Mouse (Mus musculus) liver, postnatal 0 days (tissue): ENCODE measurements around the gene Aicda. TPM values are rescaled to one million over a fixed set of nuclear protein-coding genes. Genes with fewer than 3 reads are reported as not detected.

Experiments used
- ATAC-seq: fragments of 200-750 bp; cut with Nextera tagmentation; 2 replicates; pipeline ENCODE4 v1.8.0; 2017; ENCODE audit warnings: mild to moderate bottlenecking, moderate library complexity
- DNase-seq: peaks from one replicate; pipeline ENCODE4 v3.0.0-alpha.2; 2016
- H3K27ac ChIP-seq: fragments of 300-500 bp; sonication (generic); 2 replicates; pipeline ENCODE4 v1.5.1; 2014; ENCODE audit warnings: antibody characterized with exemption, moderate library complexity, mild to moderate bottlenecking, low read depth
- H3K27me3 ChIP-seq: fragments of 300-500 bp; sonication (generic); 2 replicates; pipeline ENCODE4 v1.6.1; 2014; ENCODE audit warnings: low read length, control low read depth, mixed read lengths; ENCODE audit not compliant: insufficient read depth
- H3K36me3 ChIP-seq: fragments of 300-500 bp; sonication (generic); replicated peaks from 2 replicates; pipeline ENCODE4 v1.6.1; 2014; ENCODE audit warnings: mild to moderate bottlenecking, control low read depth, low read length, moderate library complexity, mixed read lengths; ENCODE audit not compliant: insufficient read depth
- H3K4me1 ChIP-seq: fragments of 300-500 bp; sonication (generic); 2 replicates; pipeline ENCODE4 v1.6.1; 2014; ENCODE audit warnings: antibody characterized with exemption, mild to moderate bottlenecking, control low read depth; ENCODE audit not compliant: insufficient read depth
- H3K4me2 ChIP-seq: fragments of 300-500 bp; sonication (generic); 2 replicates; pipeline ENCODE4 v1.6.1; 2014; ENCODE audit warnings: low read depth, mild to moderate bottlenecking, low read length, moderate library complexity, mixed read lengths
- H3K4me3 ChIP-seq: fragments of 300-500 bp; sonication (generic); 2 replicates; pipeline ENCODE4 v1.5.1; 2014; ENCODE audit warnings: low read depth, low read length
- H3K9ac ChIP-seq: fragments of 300-500 bp; sonication (generic); replicated peaks from 2 replicates; pipeline ENCODE4 v1.6.1; 2014; ENCODE audit warnings: mild to moderate bottlenecking, moderate library complexity
- H3K9me3 ChIP-seq: fragments of 300-500 bp; sonication (generic); 2 replicates; pipeline ENCODE4 v1.6.1; 2016; ENCODE audit warnings: mild to moderate bottlenecking, control low read depth, low read length, mixed read lengths
- CTCF ChIP-seq: sonication (generic); IDR thresholded peaks from 2 replicates; pipeline ENCODE4 v1.5.1; 2016; ENCODE audit warnings: antibody characterized with exemption, low read depth
- EP300 ChIP-seq: IDR thresholded peaks from 2 replicates; pipeline ENCODE4 v1.6.1; 2016; ENCODE audit warnings: antibody characterized with exemption, low read depth, mild to moderate bottlenecking
- WGBS: fragments of 180-500 bp; shearing (Covaris S2); extraction: QIAGEN DNeasy Blood & Tissue Kit; methylation state at CpG from one replicate; pipeline ENCODE4 v1.1.7; 2014; ENCODE audit not compliant: insufficient replicate concordance; 5-methylcytosine and 5-hydroxymethylcytosine counted together
- polyA plus RNA-seq: library from polyadenylated mRNA; unstranded; fragments of >200 nt; fragmentation: Nextera tagmentation; extraction: Ambion mirVana; gene quantifications from 2 replicates; pipeline ENCODE4 v1.2.1, GENCODE M21; 2015

Gene Aicda
- polyA plus RNA-seq, 1 experiment from 2014 or later = not detected

- TF ChIP-seq CTCF = no peak
- no peak for TF ChIP-seq EP300
- DNase-seq = no peak
- Histone ChIP-seq H3K27ac (no peak overlapping the region), H3K4me1 (no peaks in the 10 kb centered on the region; the same call in 1 of the 2 replicates), H3K27me3 (peaks cover 14% of the 10 kb centered on the region; the same call in 1 of the 2 replicates), H3K9me3 (no peaks in the 10 kb centered on the region), H3K9ac (no peak overlapping the region), H3K4me3 (no peak overlapping the region), H3K4me2 (no peak overlapping the region), H3K36me3 (no peaks in the 10 kb centered on the region)
- ATAC-seq = peak; percentile 13; the same call in 1 of the 2 replicates
- 74% methylated on average over 20 of the region's 20 CpGs for WGBS
These were observed 7.4 kb downstream of the Aicda start for GRCm38 (mm10) chr6:122561005-122561404.

DNA sequence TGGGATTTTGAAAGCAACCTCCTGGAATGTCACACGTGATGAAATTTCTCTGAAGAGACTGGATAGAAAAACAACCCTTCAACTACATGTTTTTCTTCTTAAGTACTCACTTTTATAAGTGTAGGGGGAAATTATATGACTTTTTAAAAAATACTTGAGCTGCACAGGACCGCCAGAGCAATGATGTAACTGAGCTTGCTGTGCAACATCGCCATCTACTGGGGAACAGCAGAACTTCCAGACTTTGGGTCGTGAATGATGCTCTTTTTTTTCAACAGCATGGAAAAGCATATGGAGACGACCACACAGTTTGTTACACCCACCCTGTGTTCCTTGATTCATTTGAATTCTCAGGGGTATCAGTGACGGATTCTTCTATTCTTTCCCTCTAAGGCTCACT lies 8.9 kb downstream of the Aicda start:
- no peak for ATAC-seq

DNA sequence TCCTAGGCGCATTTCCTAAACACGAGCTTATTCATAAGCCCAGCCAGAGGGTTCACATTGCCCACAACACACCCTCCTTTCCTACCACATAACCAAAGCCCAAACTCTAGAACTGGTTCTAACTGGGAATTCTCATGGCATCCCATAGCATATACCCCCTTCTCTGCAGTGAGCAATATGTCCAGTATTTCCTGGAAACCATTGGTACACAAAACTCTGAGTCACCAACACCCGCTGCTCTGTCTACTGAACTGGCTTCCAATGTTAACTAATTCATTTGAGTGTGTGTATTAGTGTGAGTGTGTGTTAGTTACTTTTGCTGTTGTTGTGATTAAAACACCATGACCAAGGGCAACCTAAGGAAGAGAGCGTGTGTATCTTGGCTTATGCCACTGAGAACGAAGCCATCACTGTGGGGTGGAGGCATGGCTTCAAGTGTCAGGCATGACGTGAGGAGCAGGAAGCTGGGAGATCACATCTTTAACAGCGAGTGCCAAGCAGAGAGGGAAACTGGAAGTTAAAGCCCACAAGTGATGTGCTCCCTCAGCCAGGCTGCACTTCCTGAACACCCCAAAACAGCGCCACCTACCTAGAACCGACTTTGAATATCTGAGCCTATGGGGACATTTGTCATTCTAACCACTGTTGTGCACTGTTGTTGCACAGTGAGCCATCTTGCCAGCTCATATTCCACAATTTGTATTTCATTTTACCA lies 11.6 kb downstream of the Aicda start:
- WGBS = 75% methylated on average over 9 of the region's 9 CpGs
- H3K27me3 ChIP-seq = peaks cover 14% of the 10 kb centered on the region; the same call in 1 of the 2 replicates
- ATAC-seq = no peak
- H3K9me3 ChIP-seq = no peaks in the 10 kb centered on the region
- H3K4me3 ChIP-seq = no peak overlapping the region
- H3K36me3 ChIP-seq = no peaks in the 10 kb centered on the region
- TF ChIP-seq EP300 = no peak
- TF ChIP-seq CTCF = peak; percentile 22; the same call in 1 of the 2 replicates
- H3K27ac ChIP-seq = no peak overlapping the region; the same call in 1 of the 2 replicates
- no peak for DNase-seq
- no peak overlapping the region for H3K4me2 ChIP-seq
- no peaks in the 10 kb centered on the region for H3K4me1 ChIP-seq
- H3K9ac ChIP-seq = no peak overlapping the region

More for the DNA sequence above, 8.9 kb downstream of the Aicda start:
- TF ChIP-seq EP300 (no peak), CTCF (peak; percentile 89)
- Histone ChIP-seq H3K9me3 (no peaks in the 10 kb centered on the region), H3K4me3 (no peak overlapping the region), H3K9ac (no peak overlapping the region), H3K27ac (no peak overlapping the region), H3K4me2 (no peak overlapping the region), H3K36me3 (no peaks in the 10 kb centered on the region), H3K4me1 (no peaks in the 10 kb centered on the region; the same call in 1 of the 2 replicates), H3K27me3 (peaks cover 14% of the 10 kb centered on the region; the same call in 1 of the 2 replicates)
- 1% methylated on average over 6 of the region's 6 CpGs for WGBS
- DNase-seq = peak; percentile 58

DNA sequence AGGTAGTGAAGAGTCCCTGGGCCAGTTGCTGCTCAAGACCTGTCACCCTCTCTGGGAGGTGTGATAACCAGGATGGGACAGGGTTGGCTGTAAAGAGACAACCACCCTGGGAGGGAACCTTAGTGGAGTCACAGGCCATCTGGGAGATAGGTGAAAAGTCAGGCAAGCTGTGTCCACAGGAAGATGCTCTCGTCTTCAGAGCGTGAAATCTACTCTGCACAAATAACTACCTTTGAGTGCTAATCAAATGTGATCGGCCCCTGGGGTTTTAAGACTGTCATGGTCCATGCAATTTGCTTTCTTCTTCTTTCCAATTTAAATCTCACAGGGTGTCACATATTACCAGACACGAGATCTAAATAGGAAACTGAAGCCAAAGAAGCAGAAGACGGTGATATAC lies 15.5 kb downstream of the Aicda start:
- 0 out of 2 replicates have a peak, but pooled peaks cover 5% of the 10 kb centered on the region for H3K27me3 ChIP-seq
- no peaks in the 10 kb centered on the region for H3K9me3 ChIP-seq
- no peak overlapping the region for H3K4me2 ChIP-seq
- ATAC-seq = no peak
- WGBS = 62% methylated on average over 5 of the region's 5 CpGs
- DNase-seq = no peak
- peaks cover 13% of the 10 kb centered on the region for H3K4me1 ChIP-seq
- H3K36me3 ChIP-seq = no peaks in the 10 kb centered on the region
- H3K4me3 ChIP-seq = no peak overlapping the region
- no peak overlapping the region for H3K27ac ChIP-seq
- TF ChIP-seq EP300 (no peak), CTCF (no peak)
- H3K9ac ChIP-seq = no peak overlapping the region

- Histone ChIP-seq H3K9ac (no peak overlapping the region), H3K36me3 (no peaks in the 10 kb centered on the region), H3K27ac (peak overlapping the region; percentile 77; the same call in 1 of the 2 replicates), H3K4me3 (no peak overlapping the region), H3K27me3 (no peaks in the 10 kb centered on the region), H3K9me3 (no peaks in the 10 kb centered on the region), H3K4me2 (0 out of 2 replicates have a peak overlapping the region, but pooled peaks have one; percentile 4), H3K4me1 (peaks cover 13% of the 10 kb centered on the region)
- ATAC-seq (no peak), DNase-seq (no peak)
- 57% methylated on average over 1 of the region's 1 CpGs for WGBS
- TF ChIP-seq CTCF = no peak
- TF ChIP-seq EP300 = no peak
These were observed 16.2 kb downstream of the Aicda start for GRCm38 (mm10) chr6:122569762-122570161.

- Histone ChIP-seq H3K27ac (peak overlapping the region; percentile 77), H3K9me3 (no peaks in the 10 kb centered on the region), H3K4me3 (no peak overlapping the region), H3K4me1 (peaks cover 13% of the 10 kb centered on the region), H3K27me3 (no peaks in the 10 kb centered on the region), H3K9ac (no peak overlapping the region), H3K36me3 (no peaks in the 10 kb centered on the region), H3K4me2 (peak overlapping the region; percentile 32; the same call in 1 of the 2 replicates)
- DNase-seq (no peak), ATAC-seq (peak; percentile 78)
- TF ChIP-seq CTCF = no peak
- TF ChIP-seq EP300 = peak; percentile 85
- WGBS = 26% methylated on average over 8 of the region's 8 CpGs
These were observed 17.4 kb downstream of the Aicda start for GRCm38 (mm10) chr6:122570695-122571616.
